Comparison of ENCODE assay signal across 8 mouse cellular contexts in the genomic region with DNA sequence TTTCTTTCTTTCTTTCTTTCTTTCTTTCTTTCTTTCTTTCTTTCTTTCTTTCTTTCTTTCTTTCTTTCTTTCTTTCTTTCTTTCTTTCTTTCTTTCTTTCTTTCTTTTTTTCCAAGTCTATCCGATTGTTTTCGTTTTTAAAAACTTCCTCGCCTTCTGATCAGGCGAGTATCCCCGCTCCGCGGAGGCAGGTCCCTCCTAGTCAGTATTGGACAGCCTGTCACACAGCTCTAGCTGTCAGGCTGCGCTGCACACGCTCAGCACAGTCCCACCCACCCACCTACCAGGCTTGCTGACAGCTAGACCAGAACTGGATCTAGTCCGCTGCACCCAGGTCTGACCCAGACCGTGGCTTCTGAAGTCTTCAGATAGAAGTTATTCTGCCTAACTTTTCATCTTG. TPM values are rescaled to one million over a fixed set of nuclear protein-coding genes. Genes with fewer than 3 reads are reported as not detected.
DNase-seq lines count a peak whose midpoint lies in the region; ATAC-seq and TF ChIP-seq lines count a peak whose summit lies in the region.

No protein-coding gene starts in this region.

- in situ Hi-C loops in ES-E14 (cut with MboI; ENCODE audit: low sequenced_read_pairs in 2 of 2, unreplicated experiment in 2 of 2), result no loop called here

- no peaks in the 10 kb centered on the region for H3K36me3 ChIP-seq in ES-E14 (ENCODE audit: control insufficient read depth, insufficient read depth, low read length, poor library complexity, severe bottlenecking)
- no peaks in the 10 kb centered on the region for H3K36me3 ChIP-seq in forebrain, embryonic 11.5 days (ENCODE audit: control insufficient read depth, insufficient read depth, low read length)
- H3K36me3 ChIP-seq in lung, embryonic 14.5 days (ENCODE audit: insufficient read depth), result peaks cover 4% of the 10 kb centered on the region; the same call in 1 of the 2 replicates

- peak; percentile 44 for DNase-seq in ES-E14 (ENCODE audit: low read depth, low spot score)
- DNase-seq in c-Kit-positive CD71-positive TER-119-negative erythroid progenitor cells, embryonic 14.5 days (ENCODE audit: low read depth), result peak; percentile 20
- peak; percentile 64 for DNase-seq in forebrain, embryonic 11.5 days (ENCODE audit: low spot score)
- DNase-seq in heart, postnatal 10 days, result peak; percentile 56 to 60
- peak; percentile 63 to 71 for DNase-seq in kidney, postnatal 4 days
- peak; percentile 72 for DNase-seq in lung, embryonic 14.5 days
- DNase-seq in thymus, postnatal 0 days (ENCODE audit: low spot score), result peak; percentile 33

- H3K27ac ChIP-seq in ES-E14 (ENCODE audit: insufficient read depth, low read depth, low read length, poor library complexity, severe bottlenecking), result no peak overlapping the region
- H3K27ac ChIP-seq in forebrain, embryonic 11.5 days (ENCODE audit: low read depth, low read length), result no peak overlapping the region
- H3K27ac ChIP-seq in lung, embryonic 14.5 days (ENCODE audit: low read depth), result no peak overlapping the region

- peak overlapping the region; percentile 57 for H3K4me2 ChIP-seq in forebrain, embryonic 11.5 days (ENCODE audit: low read depth, low read length, severe bottlenecking)
- H3K4me2 ChIP-seq in lung, embryonic 14.5 days, result peak overlapping the region; percentile 76

- ATAC-seq in forebrain, embryonic 11.5 days (replicated peaks; ENCODE audit: low FRiP score), result peak; percentile 92
- peak; percentile 96 for ATAC-seq in lung, embryonic 14.5 days (ENCODE audit: insufficient read depth)
- peak; percentile 60 for ATAC-seq in neutrophil, adult 5-6 weeks (ENCODE audit: extremely low read depth, insufficient number of reproducible peaks, low FRiP score, poor library complexity, severe bottlenecking)

- H3K9ac ChIP-seq in ES-E14 (ENCODE audit: insufficient read depth, low read depth, low read length, poor library complexity, severe bottlenecking), result no peak overlapping the region
- peak overlapping the region; percentile 56; the same call in 1 of the 2 replicates for H3K9ac ChIP-seq in forebrain, embryonic 11.5 days (ENCODE audit: low read length)
- H3K9ac ChIP-seq in lung, embryonic 14.5 days, result peak overlapping the region; percentile 62

- H3K4me1 ChIP-seq in ES-E14 (ENCODE audit: control insufficient read depth in 2 of 2, insufficient read depth in 2 of 2, low read length in 2 of 2, poor library complexity in 1 of 2), result 0 out of 4 replicates have a peak, but pooled peaks cover 0 to 2% of the 10 kb centered on the region in 2 experiments
- peaks cover 5% of the 10 kb centered on the region; the same call in 1 of the 2 replicates for H3K4me1 ChIP-seq in forebrain, embryonic 11.5 days (replicated peaks; ENCODE audit: control insufficient read depth, insufficient read depth, low read length)
- H3K4me1 ChIP-seq in lung, embryonic 14.5 days (ENCODE audit: insufficient read depth), result no peaks in the 10 kb centered on the region

- WGBS in forebrain, embryonic 11.5 days, result 2% methylated on average over 11 of the region's 11 CpGs
- under 1% methylated on average over 11 of the region's 11 CpGs for WGBS in lung, embryonic 14.5 days

- TF ChIP-seq CTCF in lung, embryonic 14.5 days (IDR thresholded peaks at IDR 0.05; ENCODE audit: low read depth), result no peak

- intact Hi-C loops in heart, postnatal 10 days (cut with DNase I), result loop anchor here (5.0 to 10.0 kb wide), 4 partner anchors 326 to 766 kb away; partner anchors contain the start of gene Zfp945

- peak overlapping the region; percentile 82 to 91 for H3K4me3 ChIP-seq in ES-E14 (ENCODE audit: insufficient read depth in 1 of 2, low read depth in 1 of 2, low read length in 2 of 2, poor library complexity in 1 of 2, severe bottlenecking in 1 of 2)
- peak overlapping the region; percentile 36 for H3K4me3 ChIP-seq in forebrain, embryonic 11.5 days (ENCODE audit: low read depth, low read length)
- peak overlapping the region; percentile 45 for H3K4me3 ChIP-seq in lung, embryonic 14.5 days (ENCODE audit: low read depth, low read length)

- no peaks in the 10 kb centered on the region for H3K9me3 ChIP-seq in ES-E14 (ENCODE audit: control insufficient read depth, insufficient read depth, low read depth, low read length)
- no peaks in the 10 kb centered on the region for H3K9me3 ChIP-seq in forebrain, embryonic 11.5 days (ENCODE audit: control insufficient read depth, low read length)
- no peaks in the 10 kb centered on the region for H3K9me3 ChIP-seq in lung, embryonic 14.5 days (ENCODE audit: low read depth, low read length)

- H3K27me3 ChIP-seq in forebrain, embryonic 11.5 days (ENCODE audit: control insufficient read depth, insufficient read depth, low read length), result no peaks in the 10 kb centered on the region
- H3K27me3 ChIP-seq in lung, embryonic 14.5 days (ENCODE audit: insufficient read depth, low read length), result no peaks in the 10 kb centered on the region

TF ChIP-seq in ES-E14, 5 proteins besides CTCF, POLR2A, EP300 and RAD21:
- TF ChIP-seq MAFK (IDR thresholded peaks at IDR 0.05; ENCODE audit: insufficient read depth, low read depth, low read length), result no peak
- TF ChIP-seq ZNF384 (IDR thresholded peaks at IDR 0.05; ENCODE audit: low read depth, low read length), result peak; percentile 33; the same call in 1 of the 2 replicates
- TF ChIP-seq ZC3H11A (IDR thresholded peaks at IDR 0.05; ENCODE audit: borderline replicate concordance, low read depth, low read length), result no peak

RNA-seq across cellular contexts. Expression of gene Zfp40, which starts 0.4 kb away (rescaled TPM):
- total RNA-seq in ES-E14 (2012; rRNA removed), result 3.7 and 5.4 TPM in 2 replicates
- polyA plus RNA-seq in forebrain, embryonic 11.5 days (2014; fragmentation: Nextera tagmentation; extraction: Ambion mirVana), result 18.3 and 18.9 TPM in 2 replicates
- 1 to 10 TPM; 7.9 to 9.0 TPM for total RNA-seq in heart, postnatal 10 days (2021)
- polyA plus RNA-seq in lung, embryonic 14.5 days (2014; fragmentation: Nextera tagmentation; extraction: Ambion mirVana), result 14.9 and 16.6 TPM in 2 replicates
- 4.7 and 10.9 TPM in 2 replicates for total RNA-seq in neutrophil, adult 5-6 weeks (2017)
- polyA plus RNA-seq in thymus, postnatal 0 days (2015; fragmentation: Nextera tagmentation; extraction: Ambion mirVana), result 8.0 and 8.4 TPM in 2 replicates

Comparison
In these comparisons a context has a peak if more than half of its experiments do, and no peak if none do; other contexts are left out.
1. DNase-seq: peak in every context shown above with its lines; median percentile 72 in lung, embryonic 14.5 days; 67 in kidney, postnatal 4 days; 64 in forebrain, embryonic 11.5 days; 58 in heart, postnatal 10 days; 44 in ES-E14; 33 in thymus, postnatal 0 days; 20 in c-Kit-positive CD71-positive TER-119-negative erythroid progenitor cells, embryonic 14.5 days.
2. H3K4me3 ChIP-seq: peak in every context shown above with its lines; median percentile 86 in ES-E14; 45 in lung, embryonic 14.5 days; 36 in forebrain, embryonic 11.5 days.